Mouse (Mus musculus): ENCODE data around the gene Cct5.

GRCm38 (mm10) chr15:31550381-31550780 is 51.2 kb downstream of the Cct5 start:
- no peak for TF ChIP-seq EP300 (IDR thresholded peaks at IDR 0.05; ENCODE audit: insufficient read depth, low read depth, low read length)
- no peak for TF ChIP-seq POLR2A (IDR thresholded peaks at IDR 0.05; ENCODE audit: insufficient read depth, low read depth, low read length)
- no peak for TF ChIP-seq CTCF (IDR thresholded peaks at IDR 0.05)

All from heart, adult 2 months (tissue).